Mouse (Mus musculus) thymus, postnatal 36 days (tissue): ENCODE measurements around the gene Mrpl38.

Source experiments
- DNase-seq, 2 experiments: peaks; one replicate each; pipeline ENCODE4 v3.0.0; 2022; ENCODE audit warnings: mixed read lengths in 2 of 2

Gene Mrpl38

DNA sequence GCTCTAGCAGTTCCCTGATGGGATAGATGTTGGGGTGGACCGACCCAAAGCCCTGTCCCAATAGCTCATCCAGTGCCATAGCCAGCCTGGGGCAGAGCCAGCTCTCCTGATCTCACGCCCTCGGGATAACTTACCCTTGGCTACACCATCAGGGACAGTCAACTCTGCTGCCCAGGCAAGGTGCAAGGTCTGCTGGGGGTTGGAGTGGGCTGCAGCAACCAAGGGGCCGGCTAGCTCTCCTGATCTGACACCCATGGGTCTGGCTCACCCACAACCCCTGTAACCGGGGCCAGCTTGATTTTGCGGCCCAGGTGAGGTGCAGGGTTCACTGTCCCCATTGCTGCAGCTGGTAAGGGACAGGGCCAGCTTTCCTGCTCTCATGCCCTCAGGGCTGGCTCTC, 47.1 kb downstream of the Mrpl38 start:
- DNase-seq = no peak

DNA sequence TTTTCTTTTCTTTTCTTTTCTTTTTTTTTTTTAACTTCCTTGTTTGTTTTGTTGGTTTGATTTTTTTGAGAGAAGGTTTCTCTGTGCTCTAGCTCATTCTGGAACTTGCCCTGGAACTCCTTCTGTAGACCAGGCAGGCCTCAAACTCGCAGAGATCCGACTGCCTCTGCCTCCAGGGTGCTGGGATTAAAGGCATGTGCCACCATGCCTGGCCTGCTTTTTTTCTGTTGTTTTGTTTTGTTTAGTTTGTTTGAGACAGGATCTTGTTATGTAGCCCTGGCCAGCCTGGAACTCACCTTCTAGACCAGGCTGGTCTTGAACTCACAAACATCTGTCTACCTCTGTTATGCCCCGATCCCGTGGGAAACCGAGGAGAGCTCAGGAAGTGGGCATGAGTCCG, 49.1 kb downstream of the Mrpl38 start:
- DNase-seq = no peak

DNA sequence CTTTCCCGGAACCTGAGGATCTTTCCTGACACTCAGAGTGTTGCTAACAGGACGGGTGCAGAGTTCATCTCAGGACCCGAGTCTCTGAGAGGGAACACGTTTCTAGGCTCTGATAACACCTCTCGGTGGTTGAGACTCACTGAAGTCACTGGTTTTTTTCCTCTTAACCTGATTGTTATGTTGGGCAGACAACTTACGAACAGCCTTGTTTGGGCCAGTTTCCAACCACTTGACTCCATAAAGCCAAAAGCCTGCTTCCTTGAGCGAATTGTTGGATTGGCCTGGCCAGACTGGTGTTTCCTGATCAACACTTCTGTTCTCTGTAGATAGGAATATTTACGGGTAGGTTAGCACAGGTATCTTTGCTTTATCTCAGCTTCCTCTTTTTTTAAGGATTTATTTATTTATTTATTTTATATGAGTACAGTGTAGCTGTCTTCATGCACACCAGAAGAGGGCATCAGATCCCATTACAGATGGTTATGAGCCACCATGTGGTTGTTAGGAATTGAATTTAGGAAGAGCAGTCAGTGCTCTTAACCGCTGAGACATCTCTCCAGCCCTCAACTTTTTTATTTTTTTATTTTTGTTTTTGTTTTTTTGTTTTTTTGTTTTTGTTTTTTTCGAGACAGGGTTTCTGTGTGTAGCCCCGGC, 49.8 kb downstream of the Mrpl38 start:
- DNase-seq = no peak

DNA sequence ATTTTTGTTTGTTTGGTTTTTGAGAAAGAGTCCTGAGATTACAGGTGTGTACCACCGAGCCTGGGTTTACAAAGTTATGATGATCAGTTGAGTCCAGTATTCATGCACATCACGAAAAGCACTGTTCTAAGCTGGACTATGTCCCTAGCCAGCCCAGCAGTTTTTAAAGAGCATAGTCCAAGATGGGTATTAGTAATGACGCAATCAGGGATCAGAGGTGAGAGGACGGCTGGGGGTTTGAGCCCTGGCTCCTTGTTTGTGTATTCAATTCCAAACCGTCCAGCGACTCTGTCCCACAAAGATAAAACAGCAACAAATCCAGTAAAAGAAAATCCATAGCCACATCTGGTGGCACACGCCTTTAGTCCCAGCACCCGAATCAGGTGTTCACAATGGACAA, 50.5 kb downstream of the Mrpl38 start:
- DNase-seq = no peak

DNA sequence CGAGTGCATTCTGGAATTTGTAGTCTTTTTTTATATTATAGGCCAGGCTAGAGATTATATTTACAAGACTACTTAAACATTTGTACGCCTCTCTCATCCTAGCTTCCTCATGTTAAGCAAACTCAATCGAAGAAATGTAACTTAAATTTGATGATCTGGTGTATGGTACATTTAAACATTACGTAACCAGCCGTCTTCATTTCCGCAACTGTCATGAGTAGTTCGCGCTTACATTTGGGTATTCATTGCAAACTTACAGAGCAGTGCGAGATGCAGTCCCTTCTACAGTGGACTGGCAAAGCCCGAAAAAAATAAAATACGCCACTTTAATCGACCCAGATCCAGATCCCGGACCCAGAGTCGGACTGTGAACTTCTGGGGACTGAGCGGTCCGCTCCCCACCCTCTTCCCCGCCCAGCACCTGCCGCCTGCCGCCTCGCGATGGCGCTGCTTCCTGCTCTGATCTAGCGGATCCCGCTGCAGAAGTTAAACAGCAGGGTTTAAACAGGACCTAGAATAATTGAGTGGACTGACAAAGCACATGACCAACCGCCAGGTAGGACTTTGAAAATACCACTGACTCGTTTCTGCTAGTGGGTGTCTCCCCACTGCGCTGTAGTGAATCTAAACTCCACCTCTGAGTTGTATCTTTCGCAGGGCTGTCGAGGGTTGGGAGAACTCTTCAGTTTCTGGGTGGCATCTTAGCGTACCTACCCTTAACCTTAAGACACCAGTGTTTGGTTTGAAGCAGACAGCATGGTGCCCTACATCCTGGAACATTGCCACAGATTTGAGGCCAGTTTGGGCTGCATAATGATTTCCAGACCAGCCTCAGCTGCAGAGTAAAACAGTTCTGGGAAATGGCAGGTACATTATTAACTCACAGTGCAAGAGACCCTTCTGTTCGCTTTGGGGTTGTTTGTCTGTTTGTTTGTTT, 51.2 kb downstream of the Mrpl38 start:
- peak; percentile 88 to 90 for DNase-seq

DNA sequence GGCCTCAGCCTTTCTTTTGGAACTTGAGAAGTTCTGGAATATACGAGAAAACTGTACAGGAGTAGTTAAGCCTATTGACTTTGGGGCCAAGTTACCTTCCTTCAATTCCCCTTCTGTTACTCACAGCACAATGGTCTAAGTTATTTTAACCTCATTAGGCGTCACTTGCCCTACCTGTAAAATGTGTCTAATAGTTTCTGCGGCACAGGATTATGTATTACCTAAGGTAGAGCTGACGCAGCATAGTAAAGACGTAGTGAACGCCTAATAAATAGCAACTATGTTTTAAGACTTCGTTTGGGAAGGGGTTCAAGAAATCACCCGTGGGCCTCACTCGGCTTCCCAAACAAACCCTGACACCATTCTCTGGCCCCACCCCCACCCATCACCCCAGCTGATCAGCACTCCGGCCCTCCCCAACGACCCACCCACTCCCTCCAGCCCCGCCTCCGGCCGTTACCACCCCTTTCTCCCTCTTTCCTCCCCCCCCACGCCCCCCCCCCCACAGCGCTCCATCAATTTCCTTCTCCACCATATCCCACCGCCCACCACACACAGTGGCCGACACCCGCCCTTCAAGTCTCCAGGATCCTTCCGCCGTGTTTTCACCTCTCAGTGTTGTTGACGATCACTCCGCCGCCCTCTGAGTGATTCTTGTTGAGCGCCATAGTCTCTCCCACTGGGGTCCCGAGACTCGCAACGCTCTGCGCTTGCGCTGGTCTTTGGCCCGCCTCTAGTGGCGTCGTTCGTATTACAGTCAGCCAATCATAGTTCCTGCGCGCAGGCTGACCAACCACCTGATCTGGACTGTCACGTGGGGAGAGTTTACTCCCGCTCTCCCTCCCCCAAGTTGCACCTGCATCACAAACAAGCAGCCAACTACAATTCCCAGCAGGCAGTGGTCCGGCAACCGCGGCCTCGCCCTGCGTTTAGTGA, 52.1 kb downstream of the Mrpl38 start, which contains the start of gene Wbp2:
TSS of gene Wbp2 (minus strand) at position 738 of the 936 bp plus-strand sequence.
- peak; percentile 96 to 98 for DNase-seq

DNA sequence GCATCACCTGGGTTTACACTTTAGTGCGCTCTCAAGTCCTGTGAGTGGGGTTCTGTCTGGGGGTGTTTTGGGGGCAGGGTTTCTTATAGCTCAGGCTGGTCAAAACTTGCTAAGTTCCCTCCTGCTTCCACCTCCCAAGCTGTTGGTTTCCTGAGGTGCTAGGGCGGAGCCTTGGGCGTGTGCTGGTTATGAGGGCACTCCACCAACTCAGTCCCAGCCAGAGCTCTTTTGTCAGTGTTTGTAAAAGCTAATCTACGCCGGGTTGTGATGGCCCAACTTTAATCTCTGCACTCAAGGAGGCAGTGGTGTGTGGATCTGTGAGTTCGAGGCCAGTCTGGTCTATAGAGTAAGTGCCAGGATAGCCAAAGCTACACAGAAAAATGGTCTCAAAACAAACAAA, 54.5 kb downstream of the Mrpl38 start:
- no peak for DNase-seq

DNA sequence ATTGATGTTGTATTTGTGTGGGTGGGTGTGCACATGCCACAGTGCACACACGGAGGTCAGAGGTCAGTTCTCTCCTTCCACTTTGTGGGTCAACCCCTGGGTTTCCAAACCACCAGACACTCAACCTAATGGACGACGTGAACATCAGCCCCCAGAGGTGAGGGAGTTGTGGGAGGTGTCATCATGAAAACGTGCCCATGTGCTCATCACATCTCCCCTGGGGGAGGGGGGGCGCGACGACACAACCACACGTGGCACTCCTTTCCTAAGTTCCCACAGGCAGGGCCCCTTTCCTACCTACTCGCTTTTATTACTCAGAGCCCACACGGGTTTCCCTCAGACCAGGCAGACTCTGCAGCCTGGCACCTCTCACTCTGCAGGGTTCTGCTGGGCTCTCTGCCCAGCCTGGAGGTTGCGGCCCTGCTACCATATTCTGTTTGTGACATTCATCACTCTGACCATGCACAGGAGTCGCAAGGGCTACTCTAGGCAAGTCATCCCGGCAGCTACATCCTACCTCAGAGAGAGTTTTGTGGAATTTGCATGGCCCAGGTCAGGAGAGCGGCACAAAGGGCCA, 55.5 kb downstream of the Mrpl38 start:
- DNase-seq = no peak
